Mouse (Mus musculus): ENCODE results near the gene Lgr5.

Lgr5 gene

GRCm38 (mm10) chr10:115457368-115458021, 130.1 kb downstream of the Lgr5 start:
- DNase-seq (ENCODE audit: inconsistent age in 2 of 2, low spot score in 1 of 2), result peak in 1 of 2 experiments; percentile 41

- no peak for DNase-seq (ENCODE audit: inconsistent age in 2 of 2, low spot score in 1 of 2)
Measured at GRCm38 (mm10) chr10:115448614-115449013, 139.0 kb downstream of the Lgr5 start.

- DNase-seq (ENCODE audit: inconsistent age in 2 of 2, low spot score in 1 of 2), result no peak
Measured at GRCm38 (mm10) chr10:115437286-115437685, 150.3 kb downstream of the Lgr5 start.

- no peak for DNase-seq (ENCODE audit: inconsistent age in 2 of 2, low spot score in 1 of 2)
Measured at GRCm38 (mm10) chr10:115425351-115425750, 162.2 kb downstream of the Lgr5 start.

- no peak for DNase-seq (ENCODE audit: inconsistent age in 2 of 2, low spot score in 1 of 2)
Measured at GRCm38 (mm10) chr10:115421976-115422375, 165.6 kb downstream of the Lgr5 start.

GRCm38 (mm10) chr10:115414056-115414455, 173.5 kb downstream of the Lgr5 start:
- DNase-seq (ENCODE audit: inconsistent age in 2 of 2, low spot score in 1 of 2), result no peak

GRCm38 (mm10) chr10:115413496-115413895, 174.1 kb downstream of the Lgr5 start:
- no peak for DNase-seq (ENCODE audit: inconsistent age in 2 of 2, low spot score in 1 of 2)

GRCm38 (mm10) chr10:115406393-115406792, 181.2 kb downstream of the Lgr5 start:
- DNase-seq (ENCODE audit: inconsistent age in 2 of 2, low spot score in 1 of 2), result peak; percentile 38 to 71
